Mouse (Mus musculus): ENCODE measurements around the gene Nr1d2. TPM values are rescaled to one million over a fixed set of nuclear protein-coding genes. Genes with fewer than 3 reads are reported as not detected.
A peak's percentile ranks its signal among the peaks of the same experiment; 100 is the strongest.
"Not testable (repeated sequence)": the region's sequence is repeated elsewhere in the genome, so short reads cannot be mapped to it uniquely, and the experiment has no call there.

Gene Nr1d2
- total and polyA plus RNA-seq, 2 experiments from 2014 or later, result 7.1 to 21.1 TPM

GRCm38 (mm10) chr14:18271666-18272065 is 32.7 kb upstream of the Nr1d2 start:
- H3K9ac ChIP-seq, result peak overlapping the region; percentile 79
- peak overlapping the region; percentile 89 for H3K4me3 ChIP-seq (ENCODE audit: low read depth, low read length)
- no peaks in the 10 kb centered on the region for H3K27me3 ChIP-seq (ENCODE audit: insufficient read depth, low read length)
- WGBS, result 5% methylated on average over 7 of the region's 7 CpGs
- 0 out of 2 replicates have a peak, but pooled peaks cover 7% of the 10 kb centered on the region for H3K4me1 ChIP-seq (ENCODE audit: insufficient read depth)
- H3K9me3 ChIP-seq (ENCODE audit: low read length), result no peaks in the 10 kb centered on the region
- peak overlapping the region; percentile 66 for H3K4me2 ChIP-seq (ENCODE audit: low read depth)
- TF ChIP-seq CTCF (IDR thresholded peaks at IDR 0.05; ENCODE audit: low read depth), result no peak
- H3K36me3 ChIP-seq (ENCODE audit: insufficient read depth), result peaks cover 15% of the 10 kb centered on the region
- DNase-seq (no peak), ATAC-seq (no peak)
- peak overlapping the region; percentile 73 for H3K27ac ChIP-seq (ENCODE audit: low read depth, low read length)

- Histone ChIP-seq H3K27me3 (ENCODE audit: insufficient read depth, low read length) (no peaks in the 10 kb centered on the region), H3K4me2 (ENCODE audit: low read depth) (peak within 1 kb of the TSS; percentile 78), H3K9ac (peak within 1 kb of the TSS; percentile 99), H3K27ac (ENCODE audit: low read depth, low read length) (peak within 1 kb of the TSS; percentile 89), H3K9me3 (ENCODE audit: low read length) (no peaks in the 10 kb centered on the region), H3K36me3 (ENCODE audit: insufficient read depth) (peaks cover 18% of the 10 kb centered on the region), H3K4me1 (ENCODE audit: insufficient read depth) (0 out of 2 replicates have a peak, but pooled peaks cover 7% of the 10 kb centered on the region), H3K4me3 (ENCODE audit: low read depth, low read length) (peak within 1 kb of the TSS; percentile 89)
- ATAC-seq (peak; percentile 99), DNase-seq (peak; percentile 98)
- no peak; the same call in 1 of the 2 replicates for TF ChIP-seq CTCF (IDR thresholded peaks at IDR 0.05; ENCODE audit: low read depth)
- 1% methylated on average over 77 of the region's 78 CpGs for WGBS
Observed at GRCm38 (mm10) chr14:18270529-18271441, 31.9 kb upstream of the Nr1d2 start, which contains the start of the genes Nkiras1 and Rpl15. Nkiras1 (plus strand) TSS chr14:18271136. Rpl15 (minus strand) TSS chr14:18271391.

GRCm38 (mm10) chr14:18269947-18270528 is 31.1 kb upstream of the Nr1d2 start:
- DNase-seq; H3K27me3 ChIP-seq (ENCODE audit: insufficient read depth, low read length); H3K4me1 ChIP-seq (ENCODE audit: insufficient read depth); H3K9me3 ChIP-seq (ENCODE audit: low read length): not testable (repeated sequence)
- H3K36me3 ChIP-seq (ENCODE audit: insufficient read depth), result peaks cover 18% of the 10 kb centered on the region
- H3K4me3 ChIP-seq (ENCODE audit: low read depth, low read length), result peak overlapping the region; percentile 89
- H3K9ac ChIP-seq, result peak overlapping the region; percentile 99
- peak; percentile 1; the same call in 1 of the 2 replicates for ATAC-seq
- peak overlapping the region; percentile 89 for H3K27ac ChIP-seq (ENCODE audit: low read depth, low read length)
- WGBS, result under 1% methylated on average over 22 of the region's 24 CpGs
- H3K4me2 ChIP-seq (ENCODE audit: low read depth), result peak overlapping the region; percentile 78

- Histone ChIP-seq H3K9ac (no peak overlapping the region), H3K27me3 (ENCODE audit: insufficient read depth, low read length) (no peaks in the 10 kb centered on the region), H3K4me1 (ENCODE audit: insufficient read depth) (0 out of 2 replicates have a peak, but pooled peaks cover 4% of the 10 kb centered on the region), H3K9me3 (ENCODE audit: low read length) (no peaks in the 10 kb centered on the region), H3K36me3 (ENCODE audit: insufficient read depth) (peaks cover 23% of the 10 kb centered on the region), H3K4me2 (ENCODE audit: low read depth) (no peak overlapping the region), H3K4me3 (ENCODE audit: low read depth, low read length) (no peak overlapping the region), H3K27ac (ENCODE audit: low read depth, low read length) (no peak overlapping the region)
- peak; percentile 60 for ATAC-seq
- peak; percentile 44 for DNase-seq
- 11% methylated on average over 4 of the region's 4 CpGs for WGBS
- no peak for TF ChIP-seq CTCF (IDR thresholded peaks at IDR 0.05; ENCODE audit: low read depth)
Observed at GRCm38 (mm10) chr14:18263427-18263826, 24.5 kb upstream of the Nr1d2 start.

- no peaks in the 10 kb centered on the region for H3K4me1 ChIP-seq (ENCODE audit: insufficient read depth)
- no peaks in the 10 kb centered on the region for H3K27me3 ChIP-seq (ENCODE audit: insufficient read depth, low read length)
- H3K4me2 ChIP-seq (ENCODE audit: low read depth), result no peak overlapping the region
- H3K9ac ChIP-seq, result no peak overlapping the region
- no peak overlapping the region for H3K4me3 ChIP-seq (ENCODE audit: low read depth, low read length)
- TF ChIP-seq CTCF (IDR thresholded peaks at IDR 0.05; ENCODE audit: low read depth), result no peak
- peaks cover 7% of the 10 kb centered on the region for H3K36me3 ChIP-seq (ENCODE audit: insufficient read depth)
- ATAC-seq, result no peak
- H3K27ac ChIP-seq (ENCODE audit: low read depth, low read length), result no peak overlapping the region
- DNase-seq, result no peak
- no peaks in the 10 kb centered on the region for H3K9me3 ChIP-seq (ENCODE audit: low read length)
- 91% methylated on average over 3 of the region's 3 CpGs for WGBS
Observed at GRCm38 (mm10) chr14:18261203-18261602, 22.3 kb upstream of the Nr1d2 start.

GRCm38 (mm10) chr14:18242638-18243130 is 3.8 kb upstream of the Nr1d2 start:
- no peak overlapping the region for H3K27ac ChIP-seq (ENCODE audit: low read depth, low read length)
- DNase-seq, result no peak
- TF ChIP-seq CTCF (IDR thresholded peaks at IDR 0.05; ENCODE audit: low read depth), result no peak

More at GRCm38 (mm10) chr14:18242638-18243130, 3.8 kb upstream of the Nr1d2 start:
- H3K9ac ChIP-seq, result no peak overlapping the region
- no peaks in the 10 kb centered on the region for H3K9me3 ChIP-seq (ENCODE audit: low read length)
- H3K4me3 ChIP-seq (ENCODE audit: low read depth, low read length), result no peak overlapping the region
- no peaks in the 10 kb centered on the region for H3K4me1 ChIP-seq (ENCODE audit: insufficient read depth)
- H3K4me2 ChIP-seq (ENCODE audit: low read depth), result no peak overlapping the region
- WGBS, result 88% methylated on average over 21 of the region's 21 CpGs
- H3K36me3 ChIP-seq (ENCODE audit: insufficient read depth), result no peaks in the 10 kb centered on the region
- no peak for ATAC-seq
- no peaks in the 10 kb centered on the region for H3K27me3 ChIP-seq (ENCODE audit: insufficient read depth, low read length)

Data from forebrain, postnatal 0 days (tissue).